Mouse (Mus musculus): ENCODE measurements at regions not wholly inside any gene's neighbourhood (a gene's known extent, or its start where the extent isn't known, plus 50 kb on each side); places are given as distances from the start of the nearest gene placed in this dataset.
A peak's percentile ranks its signal among the peaks of the same experiment; 100 is the strongest.

DNA sequence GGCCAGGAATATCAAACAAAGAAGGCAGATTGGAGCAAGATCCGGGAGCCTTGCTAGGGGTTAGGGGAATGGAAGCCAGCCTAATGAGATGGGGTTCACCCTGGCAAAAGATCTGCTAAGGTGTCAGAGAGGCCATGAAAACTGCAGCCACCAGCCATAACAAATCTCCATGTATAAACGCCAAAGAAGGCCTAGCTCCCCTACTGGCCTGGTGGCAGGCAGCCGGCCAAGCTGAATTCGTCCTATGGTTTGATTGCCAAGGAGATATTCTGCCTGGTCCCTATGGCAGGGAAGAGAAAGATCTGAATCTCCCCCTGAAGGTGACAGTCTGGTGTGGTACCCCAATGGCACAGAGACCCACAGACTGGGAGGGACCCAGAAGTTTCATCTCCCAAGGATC, 104.8 kb upstream of the E030018B13Rik start:
- no peak for ATAC-seq (replicated peaks; ENCODE audit: low read depth, poor library complexity, severe bottlenecking)

DNA sequence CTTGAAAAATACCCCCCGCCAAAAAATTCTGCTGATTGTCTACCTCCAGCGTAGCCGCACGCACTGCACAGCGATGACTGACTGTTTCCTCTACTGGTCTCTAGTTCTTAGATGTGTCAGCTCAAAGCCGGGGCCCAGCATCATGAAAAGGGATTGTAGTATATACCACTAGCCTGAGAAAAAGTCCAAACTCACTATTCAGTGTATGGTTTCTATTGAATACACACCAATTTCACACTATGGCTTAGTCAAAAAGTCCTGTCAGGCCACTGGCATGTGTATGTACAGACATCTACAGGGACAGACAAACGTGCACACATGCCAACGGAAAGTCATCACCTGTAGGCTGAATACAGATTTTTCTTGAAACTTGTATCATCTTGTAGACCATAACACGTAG, 101.1 kb upstream of the E030018B13Rik start:
- no peak for ATAC-seq (replicated peaks; ENCODE audit: low read depth, poor library complexity, severe bottlenecking)

DNA sequence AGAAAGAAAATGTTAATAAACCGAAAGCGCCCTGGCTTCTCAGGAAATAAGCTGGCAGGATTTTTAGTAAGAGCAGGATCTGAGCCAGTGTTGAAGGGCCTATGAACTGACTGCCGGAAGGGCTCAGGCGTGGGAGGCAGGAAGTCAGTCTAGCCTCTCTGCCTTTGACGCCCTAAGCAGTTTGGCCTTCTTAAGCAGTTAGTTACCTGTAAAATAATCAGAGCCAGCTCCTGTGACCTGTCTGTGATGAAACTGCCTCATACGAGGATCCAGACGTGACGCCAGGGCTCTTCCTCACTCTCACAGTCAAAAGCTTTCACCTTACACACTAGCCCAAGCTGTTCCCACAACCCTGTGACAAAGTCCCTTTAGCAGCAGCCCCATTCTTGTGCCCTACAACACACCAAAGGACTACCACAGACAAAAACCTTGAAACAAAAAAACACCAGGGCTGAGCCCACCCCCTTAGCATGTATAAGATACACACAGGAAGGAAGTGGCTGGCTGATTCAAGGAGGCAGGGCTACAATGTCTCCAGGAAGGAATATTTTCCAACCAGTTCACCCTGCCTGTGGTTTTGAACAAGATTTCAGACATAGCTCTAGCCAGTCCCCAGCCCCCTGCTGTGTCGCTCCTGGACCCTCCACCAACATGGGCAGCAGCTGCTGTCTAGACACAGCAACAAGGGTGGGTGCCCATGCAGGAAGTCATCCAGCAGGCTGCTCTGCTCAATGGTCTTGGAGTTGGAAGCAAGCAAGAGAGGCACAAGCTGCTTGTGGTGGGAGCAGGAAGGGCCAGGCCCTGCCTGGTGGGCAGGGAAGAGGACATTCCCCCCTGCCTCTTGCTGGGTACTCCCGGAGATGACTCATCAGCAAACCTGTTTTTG, 100.4 kb upstream of the E030018B13Rik start:
- ATAC-seq (replicated peaks; ENCODE audit: low read depth, poor library complexity, severe bottlenecking): peak; percentile 82

DNA sequence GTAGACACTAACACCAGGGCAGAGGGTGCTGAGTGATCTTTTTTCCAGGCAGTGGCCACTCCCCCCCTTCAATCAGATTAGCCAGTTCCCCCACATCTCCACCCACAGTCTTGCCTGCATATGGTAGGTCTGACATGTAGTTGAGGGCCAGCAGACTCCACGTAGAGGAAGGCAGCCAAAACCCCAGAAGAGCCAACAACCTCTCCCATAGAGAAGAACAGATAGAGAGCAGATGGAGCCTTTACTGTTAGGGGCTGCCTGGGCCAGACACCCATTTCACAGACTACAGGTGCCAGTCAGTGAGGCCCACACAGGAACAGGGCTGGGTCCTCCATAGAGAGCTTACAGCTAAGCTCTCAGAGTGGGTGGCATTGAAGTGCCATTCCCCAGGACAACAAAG, 99.2 kb upstream of the E030018B13Rik start:
- 0 out of 2 replicates have a peak, but pooled peaks have one; percentile 2 for ATAC-seq (replicated peaks; ENCODE audit: low read depth, poor library complexity, severe bottlenecking)

DNA sequence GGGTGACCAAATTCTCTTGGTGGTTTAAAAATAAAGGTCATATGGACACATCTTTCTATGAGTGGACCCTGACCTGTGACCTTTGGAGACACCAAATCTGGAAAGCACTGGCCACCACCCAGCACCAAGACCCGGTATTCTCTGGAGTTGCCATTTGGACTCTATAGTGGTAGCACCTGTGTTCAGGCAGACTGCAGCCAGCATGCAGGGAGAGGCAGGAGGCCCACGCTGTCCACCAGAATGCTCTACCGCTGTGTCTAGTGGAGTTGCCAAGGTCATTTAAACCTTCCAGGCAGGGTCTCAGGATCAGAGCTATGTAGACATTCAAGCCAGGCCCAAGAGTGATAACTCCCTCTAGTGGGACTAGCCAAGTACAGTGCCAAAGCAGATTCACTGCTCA, 98.6 kb upstream of the E030018B13Rik start:
- no peak for ATAC-seq (replicated peaks; ENCODE audit: low read depth, poor library complexity, severe bottlenecking)

DNA sequence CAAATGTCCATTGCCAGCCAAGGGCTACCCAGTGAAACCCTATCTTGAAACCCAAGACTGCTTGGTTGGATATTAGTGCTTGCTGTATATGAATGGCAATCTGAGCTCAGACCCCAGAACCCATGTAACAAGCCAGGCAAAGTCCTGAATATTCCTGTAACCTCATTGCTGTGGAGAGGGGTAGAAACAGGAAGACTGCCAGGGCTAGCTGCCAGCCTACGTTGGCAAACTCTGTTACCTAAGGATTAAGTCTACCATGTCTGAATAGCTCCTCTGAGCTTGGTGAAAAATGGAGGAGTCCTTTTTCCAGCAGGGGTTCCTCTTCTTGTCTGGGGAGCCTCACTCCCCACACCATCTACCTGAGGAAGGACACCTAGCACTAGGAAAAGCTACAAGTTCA, 96.4 kb upstream of the E030018B13Rik start:
- no peak for ATAC-seq (replicated peaks; ENCODE audit: low read depth, poor library complexity, severe bottlenecking)

DNA sequence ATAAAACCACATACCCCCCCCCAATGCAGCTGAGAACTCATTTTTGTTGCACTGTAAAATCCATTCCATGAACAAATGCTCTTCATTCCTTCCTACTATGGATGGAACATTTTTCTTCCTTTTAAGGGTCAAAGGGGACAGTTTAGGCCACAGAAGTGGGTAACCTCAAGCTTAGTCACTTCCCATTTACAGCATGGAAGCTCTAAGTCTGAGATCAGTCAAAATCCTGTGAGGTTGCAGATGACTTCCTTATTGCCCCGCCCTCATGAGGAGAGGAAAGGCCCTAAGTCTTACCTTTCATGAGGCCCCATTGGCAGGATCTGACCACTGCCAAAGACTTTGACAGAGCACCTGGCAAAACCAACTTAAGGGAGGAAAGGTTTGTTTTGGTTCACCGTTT, 94.7 kb upstream of the E030018B13Rik start:
- ATAC-seq (replicated peaks; ENCODE audit: low read depth, poor library complexity, severe bottlenecking): peak; percentile 91

DNA sequence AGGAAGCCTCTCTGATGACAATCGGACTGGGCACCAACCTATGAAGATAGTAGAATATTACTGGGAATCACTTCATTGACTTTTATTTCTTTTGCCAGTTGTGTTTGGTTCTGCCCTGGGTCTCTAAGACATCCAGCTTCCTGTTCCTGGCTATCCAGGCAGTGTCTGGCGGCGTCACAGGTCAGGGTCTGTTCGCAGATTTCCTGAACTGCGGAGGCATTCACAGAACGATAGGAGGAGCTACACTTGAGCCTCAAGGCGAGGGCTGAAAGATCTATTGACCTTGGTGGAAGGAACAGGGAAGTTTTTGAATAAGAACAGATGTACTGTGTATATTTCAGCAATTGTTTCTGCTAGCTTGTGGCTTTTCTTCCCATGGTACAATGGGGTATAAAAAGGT, 92.6 kb upstream of the E030018B13Rik start:
- peak; percentile 62 for ATAC-seq (replicated peaks; ENCODE audit: low read depth, poor library complexity, severe bottlenecking)

DNA sequence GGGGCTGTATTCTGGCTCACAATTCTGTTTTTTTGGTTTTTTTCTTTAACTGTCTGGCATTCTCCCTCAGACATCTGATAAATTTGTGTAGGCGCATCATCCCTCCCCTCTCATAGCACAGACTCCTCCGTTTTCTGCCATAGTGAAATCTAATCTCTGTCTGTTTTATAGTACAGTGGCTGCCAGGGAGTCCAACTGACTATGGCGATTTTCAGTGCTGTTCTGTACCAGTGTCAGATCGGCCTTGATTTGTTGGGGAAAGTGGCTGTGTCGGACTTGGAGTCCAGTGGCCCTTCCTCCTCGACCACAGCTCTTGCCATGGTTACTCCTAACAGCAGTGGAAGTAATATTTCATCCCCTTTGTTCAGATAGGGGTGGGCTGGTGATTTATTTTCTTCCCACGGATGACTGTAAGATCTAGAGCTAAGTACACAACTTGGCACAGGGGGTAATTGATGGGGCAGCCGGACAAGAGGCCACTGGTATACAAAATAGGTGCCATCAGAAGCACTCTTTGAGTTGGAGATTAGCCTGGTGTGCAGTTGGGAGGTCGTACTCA, 87.2 kb upstream of the E030018B13Rik start:
- no peak for ATAC-seq (replicated peaks; ENCODE audit: low read depth, poor library complexity, severe bottlenecking)

DNA sequence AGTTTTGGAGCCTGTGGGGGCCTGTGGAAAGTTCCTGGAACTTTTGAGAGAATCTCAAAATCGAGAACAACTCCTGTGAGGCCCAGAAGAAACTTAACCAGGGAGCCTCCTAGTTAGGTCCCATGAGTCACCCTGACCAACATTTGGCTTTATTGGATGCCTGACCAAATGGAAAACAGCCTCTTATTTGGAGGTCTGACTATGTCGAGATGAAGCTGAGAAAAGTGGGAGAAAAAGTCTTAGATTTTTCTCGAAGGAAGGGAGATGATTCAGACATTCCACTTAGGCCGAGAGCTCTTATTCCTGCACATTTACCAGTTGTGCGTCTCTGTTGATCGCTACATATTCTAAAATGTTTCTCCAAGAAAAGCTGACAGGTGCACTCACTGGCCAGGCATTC, 83.0 kb upstream of the E030018B13Rik start:
- no peak for ATAC-seq (replicated peaks; ENCODE audit: low read depth, poor library complexity, severe bottlenecking)

DNA sequence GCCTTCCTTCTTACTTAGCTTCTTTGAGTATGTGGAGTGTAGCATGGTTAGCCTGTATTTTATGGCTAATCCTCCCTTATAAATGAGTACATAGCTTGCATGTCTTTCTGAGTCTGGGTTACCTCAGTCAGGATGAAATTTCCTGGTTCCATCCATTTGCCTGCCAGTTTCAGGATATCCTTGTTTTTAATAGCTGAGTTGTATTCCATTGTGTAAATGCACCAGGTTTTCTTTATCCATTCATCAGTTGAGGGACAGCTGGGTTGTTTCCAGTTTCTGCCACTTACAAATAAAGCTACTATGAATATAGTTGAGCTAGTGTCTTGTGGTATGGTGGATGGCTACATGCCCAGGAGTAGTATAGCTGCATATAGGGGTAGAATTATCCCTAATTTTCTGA, 80.7 kb upstream of the E030018B13Rik start:
- no peak for ATAC-seq (replicated peaks; ENCODE audit: low read depth, poor library complexity, severe bottlenecking)
